Mouse (Mus musculus) layer of hippocampus, adult 6 months (tissue): ENCODE measurements around the gene Spata4. TPM values are rescaled to one million over a fixed set of nuclear protein-coding genes. Genes with fewer than 3 reads are reported as not detected.

Experiments
- long read RNA-seq, 2 experiments: library from polyadenylated mRNA; unstranded; transcript quantifications; one replicate each; pipeline ENCODE4 v2.0.0; 2019 to 2020
- polyA plus RNA-seq: library from polyadenylated mRNA; unstranded; fragments of <200 nt; fragmentation: Nextera tagmentation; gene quantifications from 2 replicates; pipeline ENCODE4 v1.2.3, GENCODE M21; 2021

The Spata4 gene
- polyA plus RNA-seq = 0.18 TPM in 1 of 2 replicates, not detected in the other
- long read RNA-seq, experiment 1 = 0 reads
- long read RNA-seq, experiment 2 = 0 reads

DNA sequence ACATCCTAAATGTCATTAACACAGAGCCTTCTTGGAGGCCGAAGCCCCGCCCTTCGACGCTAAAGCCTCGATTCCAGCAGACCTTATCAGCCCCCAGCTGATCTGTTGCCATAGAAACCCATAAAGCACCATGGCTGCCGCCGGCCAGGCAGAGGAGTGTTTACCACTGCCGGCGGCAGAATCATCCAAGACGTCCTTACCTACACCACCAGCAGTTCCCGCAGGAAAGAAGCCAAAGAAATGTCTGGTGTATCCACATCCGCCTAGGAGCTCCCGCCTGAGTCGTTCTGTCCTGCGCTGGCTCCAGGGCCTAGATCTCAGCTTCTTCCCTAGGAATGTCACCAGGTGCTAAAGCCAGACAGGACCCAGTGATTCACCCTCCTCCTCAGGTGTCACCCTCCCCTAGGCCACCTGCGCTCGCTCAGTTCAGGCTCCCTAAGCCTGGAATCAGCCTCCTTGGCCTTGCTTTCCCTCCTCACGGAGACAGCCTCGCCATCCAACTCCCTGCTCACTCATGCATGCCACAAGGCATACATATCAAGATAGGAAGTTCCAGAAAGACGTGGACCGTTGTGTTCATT lies at the start of gene Spata4:
Spata4 (plus strand) TSS at position 111 of the 581 bp plus-strand sequence.

Other genes with a start within 250 kb of the Spata4 start
- gene Asb5, start 71.2 kb upstream of the Spata4 start, polyA plus RNA-seq = 0.45 and 0.62 TPM in 2 replicates
- gene Spcs3, start 70.8 kb upstream of the Spata4 start, polyA plus RNA-seq = 33.8 and 39.9 TPM in 2 replicates